Mouse (Mus musculus): Measurements from ENCODE around the gene Vmn1r32.

DNA sequence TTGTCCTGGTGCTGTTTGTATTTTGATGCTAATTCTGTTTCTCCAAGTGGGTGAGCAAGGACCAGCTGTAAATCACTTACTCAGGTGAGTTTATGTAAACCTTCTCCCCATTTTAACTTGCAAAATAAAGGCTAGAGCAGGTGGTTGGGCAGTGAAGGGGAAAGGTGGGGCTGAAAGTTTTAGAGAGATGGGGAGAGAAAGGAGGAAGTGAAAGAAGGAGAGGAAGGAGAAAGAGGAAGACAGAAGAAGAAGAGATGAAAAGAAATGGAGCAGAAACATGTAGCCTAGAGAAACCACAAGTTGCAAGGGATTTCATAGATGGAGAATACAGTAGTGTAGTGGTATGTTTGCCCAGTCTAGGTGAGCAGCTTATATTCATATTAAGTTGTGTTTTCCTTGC, 35.9 kb upstream of the Vmn1r32 start:
- TF ChIP-seq CTCF (IDR thresholded peaks at IDR 0.05; ENCODE audit: low read depth, low read length) = no peak
- TF ChIP-seq GATA1 (IDR thresholded peaks at IDR 0.05; ENCODE audit: borderline replicate concordance, low read length) = no peak
- no peak for TF ChIP-seq GATA2 (IDR thresholded peaks at IDR 0.05; ENCODE audit: borderline replicate concordance, low read depth, low read length)

Measured in G1E (cell line).